Mouse (Mus musculus) C2C12 (cell line): ENCODE measurements at regions not wholly inside any gene's neighbourhood (a gene's known extent, or its start where the extent isn't known, plus 50 kb on each side); places are given as distances from the start of the nearest gene placed in this dataset.

Experiments used
- CTCF ChIP-seq: IDR thresholded peaks from one replicate; pipeline ENCODE4 v1.5.1; 2011; ENCODE audit not compliant: control insufficient read depth, insufficient read depth, insufficient read length
- FOSL1 ChIP-seq: IDR thresholded peaks from one replicate; pipeline ENCODE4 v1.8.0; 2011; ENCODE audit warnings: mild to moderate bottlenecking, low read length; ENCODE audit not compliant: poor library complexity, insufficient read depth, severe bottlenecking
- MYOG ChIP-seq: IDR thresholded peaks from one replicate; pipeline ENCODE4 v1.6.1; 2011; ENCODE audit not compliant: control insufficient read depth, insufficient read length; ENCODE audit errors: extremely low read depth
- USF1 ChIP-seq: IDR thresholded peaks from one replicate; pipeline ENCODE4 v1.6.1; 2011; ENCODE audit warnings: low read depth, mild to moderate bottlenecking, control low read depth, moderate library complexity

GRCm38 (mm10) chr15:25000171-25000570 lies 413.4 kb downstream of the Basp1 start:
- TF ChIP-seq USF1 (no peak), CTCF (no peak), MYOG (no peak), FOSL1 (no peak)
